Mouse (Mus musculus) kidney, postnatal 0 days (tissue): ENCODE results near the gene Tox2. TPM values are rescaled to one million over a fixed set of nuclear protein-coding genes. Genes with fewer than 3 reads are reported as not detected.

ENCODE experiments used
- ATAC-seq: fragments of 200-750 bp; cut with Nextera tagmentation; replicated peaks from 2 replicates; pipeline ENCODE4 v1.8.0; 2017; ENCODE audit warnings: low read depth, moderate number of reproducible peaks, moderate TSS enrichment, moderate library complexity; ENCODE audit not compliant: low FRiP score
- DNase-seq: peaks from one replicate; pipeline ENCODE4 v3.0.0-alpha.2; 2016; ENCODE audit warnings: low spot score
- H3K27ac ChIP-seq: fragments of 300-500 bp; sonication (generic); 2 replicates; pipeline ENCODE4 v1.5.1; 2014; ENCODE audit warnings: mild to moderate bottlenecking
- H3K27me3 ChIP-seq: fragments of 300-500 bp; sonication (generic); 2 replicates; pipeline ENCODE4 v1.6.1; 2014; ENCODE audit warnings: low read length, mixed read lengths; ENCODE audit not compliant: insufficient read depth
- H3K36me3 ChIP-seq: fragments of 300-500 bp; sonication (generic); 2 replicates; pipeline ENCODE4 v1.6.1; 2014; ENCODE audit warnings: low read length, mixed read lengths; ENCODE audit not compliant: insufficient read depth
- H3K4me1 ChIP-seq: fragments of 300-500 bp; sonication (generic); replicated peaks from 2 replicates; pipeline ENCODE4 v1.6.1; 2014; ENCODE audit warnings: antibody characterized with exemption, low read length, mixed read lengths; ENCODE audit not compliant: insufficient read depth
- H3K4me2 ChIP-seq: fragments of 300-500 bp; sonication (generic); 2 replicates; pipeline ENCODE4 v1.6.1; 2014; ENCODE audit warnings: mild to moderate bottlenecking, low read length, moderate library complexity, mixed read lengths
- H3K4me3 ChIP-seq: fragments of 300-500 bp; sonication (generic); replicated peaks from 2 replicates; pipeline ENCODE4 v1.5.1; 2014; ENCODE audit warnings: low read depth, low read length
- H3K9ac ChIP-seq: fragments of 300-500 bp; sonication (generic); 2 replicates; pipeline ENCODE4 v1.6.1; 2014; ENCODE audit warnings: low read depth, low read length
- H3K9me3 ChIP-seq: fragments of 300-500 bp; sonication (generic); replicated peaks from 2 replicates; pipeline ENCODE4 v1.6.1; 2016; ENCODE audit warnings: low read length, inconsistent platforms, mixed read lengths
- CTCF ChIP-seq: IDR thresholded peaks from 2 replicates; pipeline ENCODE4 v1.5.1; 2016; ENCODE audit warnings: antibody characterized with exemption, low read depth, mild to moderate bottlenecking, moderate library complexity
- WGBS: fragments of 180-500 bp; shearing (Covaris S2); extraction: QIAGEN DNeasy Blood & Tissue Kit; methylation state at CpG from one replicate; pipeline ENCODE4 v1.1.7; 2014; 5-methylcytosine and 5-hydroxymethylcytosine counted together
- polyA plus RNA-seq: library from polyadenylated mRNA; unstranded; fragments of >200 nt; fragmentation: Nextera tagmentation; extraction: Ambion mirVana; gene quantifications from 2 replicates; pipeline ENCODE4 v1.2.1, GENCODE M21; 2015

Tox2 gene
- polyA plus RNA-seq, 1 experiment from 2014 or later = 1.1 TPM

GRCm38 (mm10) chr2:163296999-163297630 is 94.2 kb downstream of the Tox2 start:
- H3K4me3 ChIP-seq = no peak overlapping the region
- H3K4me1 ChIP-seq = 0 out of 2 replicates have a peak, but pooled peaks cover 2% of the 10 kb centered on the region
- H3K36me3 ChIP-seq = no peaks in the 10 kb centered on the region
- H3K27me3 ChIP-seq = 0 out of 2 replicates have a peak, but pooled peaks cover 13% of the 10 kb centered on the region
- ATAC-seq (no peak), DNase-seq (no peak)
- WGBS = 36% methylated on average over 11 of the region's 11 CpGs
- H3K9me3 ChIP-seq = no peaks in the 10 kb centered on the region
- no peak overlapping the region for H3K4me2 ChIP-seq
- H3K9ac ChIP-seq = no peak overlapping the region
- H3K27ac ChIP-seq = no peak overlapping the region
- no peak for TF ChIP-seq CTCF

GRCm38 (mm10) chr2:163300069-163301060 is 97.4 kb downstream of the Tox2 start:
- no peaks in the 10 kb centered on the region for H3K36me3 ChIP-seq
- H3K27me3 ChIP-seq = 0 out of 2 replicates have a peak, but pooled peaks cover 2% of the 10 kb centered on the region
- DNase-seq = peak; percentile 27

GRCm38 (mm10) chr2:163301641-163302040 is 98.7 kb downstream of the Tox2 start:
- H3K9me3 ChIP-seq = no peaks in the 10 kb centered on the region
- ATAC-seq (no peak), DNase-seq (no peak)
- H3K36me3 ChIP-seq = no peaks in the 10 kb centered on the region
- no peak overlapping the region for H3K4me3 ChIP-seq
- H3K4me2 ChIP-seq = no peak overlapping the region
- WGBS = 55% methylated on average over 5 of the region's 5 CpGs
- TF ChIP-seq CTCF = peak; percentile 34; the same call in 1 of the 2 replicates
- no peak overlapping the region for H3K27ac ChIP-seq
- H3K4me1 ChIP-seq = 0 out of 2 replicates have a peak, but pooled peaks cover 2% of the 10 kb centered on the region
- H3K9ac ChIP-seq = no peak overlapping the region
- H3K27me3 ChIP-seq = no peaks in the 10 kb centered on the region

More at GRCm38 (mm10) chr2:163300069-163301060, 97.4 kb downstream of the Tox2 start:
- 31% methylated on average over 14 of the region's 14 CpGs for WGBS
- no peak for ATAC-seq
- no peak overlapping the region for H3K27ac ChIP-seq
- no peak overlapping the region for H3K4me3 ChIP-seq
- no peaks in the 10 kb centered on the region for H3K9me3 ChIP-seq
- no peak for TF ChIP-seq CTCF
- H3K4me2 ChIP-seq = no peak overlapping the region
- no peak overlapping the region for H3K9ac ChIP-seq
- 0 out of 2 replicates have a peak, but pooled peaks cover 2% of the 10 kb centered on the region for H3K4me1 ChIP-seq

- Histone ChIP-seq H3K4me3 (no peak overlapping the region), H3K27ac (no peak overlapping the region), H3K9ac (no peak overlapping the region), H3K36me3 (no peaks in the 10 kb centered on the region), H3K9me3 (no peaks in the 10 kb centered on the region), H3K4me1 (no peaks in the 10 kb centered on the region), H3K4me2 (no peak overlapping the region), H3K27me3 (no peaks in the 10 kb centered on the region)
- ATAC-seq = no peak
- DNase-seq = no peak
- no peak for TF ChIP-seq CTCF
- 37% methylated on average over 9 of the region's 9 CpGs for WGBS
Observed at GRCm38 (mm10) chr2:163303037-163303436, 100.1 kb downstream of the Tox2 start.

- 91% methylated on average over 17 of the region's 17 CpGs for WGBS
- ATAC-seq = no peak
- H3K4me1 ChIP-seq = no peaks in the 10 kb centered on the region
Observed at GRCm38 (mm10) chr2:163309376-163309775, 106.5 kb downstream of the Tox2 start.

GRCm38 (mm10) chr2:163310163-163310688 is 107.3 kb downstream of the Tox2 start:
- no peak overlapping the region for H3K27ac ChIP-seq
- H3K9me3 ChIP-seq = no peaks in the 10 kb centered on the region
- H3K27me3 ChIP-seq = no peaks in the 10 kb centered on the region
- no peak overlapping the region for H3K4me3 ChIP-seq
- no peaks in the 10 kb centered on the region for H3K36me3 ChIP-seq
- no peak overlapping the region for H3K9ac ChIP-seq
- DNase-seq (no peak), ATAC-seq (no peak)
- H3K4me1 ChIP-seq = no peaks in the 10 kb centered on the region
- no peak overlapping the region for H3K4me2 ChIP-seq
- peak; percentile 22; the same call in 1 of the 2 replicates for TF ChIP-seq CTCF
- 75% methylated on average over 11 of the region's 11 CpGs for WGBS

More at GRCm38 (mm10) chr2:163309376-163309775, 106.5 kb downstream of the Tox2 start:
- Histone ChIP-seq H3K27me3 (no peaks in the 10 kb centered on the region), H3K27ac (no peak overlapping the region), H3K4me2 (no peak overlapping the region), H3K4me3 (no peak overlapping the region), H3K9me3 (no peaks in the 10 kb centered on the region), H3K9ac (no peak overlapping the region), H3K36me3 (no peaks in the 10 kb centered on the region)
- DNase-seq = no peak
- no peak for TF ChIP-seq CTCF
